Mouse (Mus musculus): ENCODE measurements around the gene Patj.

DNA sequence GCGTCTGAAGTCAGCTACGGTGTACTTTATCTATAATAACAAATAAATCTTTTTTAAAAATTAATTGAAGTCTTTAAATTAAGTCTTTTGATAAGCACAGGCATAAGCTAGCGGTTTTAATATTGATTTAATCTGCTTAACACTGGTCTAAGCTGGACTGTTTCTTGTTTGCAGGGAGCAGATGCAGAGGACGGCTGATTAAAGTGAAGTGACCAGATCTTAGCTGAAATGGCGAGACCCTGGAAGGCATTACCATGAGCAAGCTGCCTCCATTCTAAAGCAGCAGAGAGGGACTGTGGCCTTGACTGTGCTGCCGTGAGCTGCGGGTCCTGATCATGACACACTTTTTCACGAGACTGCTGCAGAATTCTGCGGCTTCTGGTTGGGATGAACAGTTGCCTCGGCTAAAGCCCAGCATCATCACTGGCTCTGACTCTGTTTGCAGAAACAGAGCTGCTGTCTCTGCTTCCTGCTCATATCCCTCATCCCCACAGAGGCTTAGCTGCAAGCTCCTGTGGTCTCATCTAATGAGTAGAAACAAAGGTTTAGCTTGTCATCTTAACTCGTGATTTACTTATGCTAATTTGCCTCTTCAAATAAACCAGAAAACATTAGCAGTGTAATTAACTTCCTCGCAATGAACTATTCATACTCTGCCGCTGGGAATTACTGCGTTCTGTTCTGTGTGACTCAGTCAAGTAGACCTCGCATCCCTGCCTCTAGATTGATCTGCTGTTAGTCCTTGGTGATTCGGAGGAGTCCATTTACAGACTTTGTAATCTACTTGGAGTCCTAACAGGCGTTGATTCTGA, 322.4 kb downstream of the Patj start:
- TF ChIP-seq ZC3H11A (IDR thresholded peaks at IDR 0.05; ENCODE audit: borderline replicate concordance, low read depth, low read length) (no peak), HCFC1 (IDR thresholded peaks at IDR 0.05; ENCODE audit: borderline replicate concordance, insufficient read depth, low read length) (no peak)
